Mouse (Mus musculus) heart, embryonic 11.5 days (tissue): ENCODE measurements around the gene Rprml. TPM values are rescaled to one million over a fixed set of nuclear protein-coding genes. Genes with fewer than 3 reads are reported as not detected.
"Not testable (repeated sequence)": the region's sequence is repeated elsewhere in the genome, so short reads cannot be mapped to it uniquely, and the experiment has no call there.

Experiments
- ATAC-seq: fragments of 200-750 bp; cut with Nextera tagmentation; replicated peaks from 2 replicates; pipeline ENCODE4 v1.8.0; 2017; ENCODE audit warnings: moderate library complexity; ENCODE audit not compliant: insufficient number of reproducible peaks, low FRiP score, low TSS enrichment
- H3K27ac ChIP-seq: fragments of 300-500 bp; sonication (generic); 2 replicates; pipeline ENCODE4 v1.5.1; 2014; ENCODE audit warnings: mild to moderate bottlenecking, low read depth, low read length
- H3K27me3 ChIP-seq: fragments of 300-500 bp; sonication (generic); 2 replicates; pipeline ENCODE4 v1.6.1; 2014; ENCODE audit warnings: mild to moderate bottlenecking, low read length, mixed read lengths; ENCODE audit not compliant: control insufficient read depth, insufficient read depth
- H3K36me3 ChIP-seq: fragments of 300-500 bp; sonication (generic); 2 replicates; pipeline ENCODE4 v1.6.1; 2014; ENCODE audit warnings: mild to moderate bottlenecking, low read length, moderate library complexity, mixed read lengths; ENCODE audit not compliant: control insufficient read depth, insufficient read depth
- H3K4me1 ChIP-seq: fragments of 300-500 bp; sonication (generic); 2 replicates; pipeline ENCODE4 v1.6.1; 2014; ENCODE audit warnings: low read length; ENCODE audit not compliant: control insufficient read depth, insufficient read depth
- H3K4me2 ChIP-seq: fragments of 300-500 bp; sonication (generic); 2 replicates; pipeline ENCODE4 v1.6.1; 2014; ENCODE audit warnings: mild to moderate bottlenecking, moderate library complexity
- H3K4me3 ChIP-seq: fragments of 300-500 bp; sonication (generic); 2 replicates; pipeline ENCODE4 v1.5.1; 2014; ENCODE audit warnings: low read depth, low read length
- H3K9ac ChIP-seq: fragments of 300-500 bp; sonication (generic); 2 replicates; pipeline ENCODE4 v1.6.1; 2014; ENCODE audit warnings: mild to moderate bottlenecking, low read depth, low read length, moderate library complexity
- H3K9me3 ChIP-seq: fragments of 300-500 bp; sonication (generic); replicated peaks from 2 replicates; pipeline ENCODE4 v1.6.1; 2016; ENCODE audit warnings: low read length; ENCODE audit not compliant: control insufficient read depth
- WGBS: fragments of 180-500 bp; shearing (Covaris S2); extraction: QIAGEN DNeasy Blood & Tissue Kit; methylation state at CpG from one replicate; pipeline ENCODE4 v1.1.7; 2014; ENCODE audit not compliant: insufficient replicate concordance; 5-methylcytosine and 5-hydroxymethylcytosine counted together
- polyA plus RNA-seq: library from polyadenylated mRNA; unstranded; fragments of >200 nt; fragmentation: Nextera tagmentation; extraction: Ambion mirVana; gene quantifications from 2 replicates; pipeline ENCODE4 v1.2.1, GENCODE M21; 2014

The Rprml gene
- polyA plus RNA-seq, 1 experiment from 2014 or later, result 0.16 TPM

DNA sequence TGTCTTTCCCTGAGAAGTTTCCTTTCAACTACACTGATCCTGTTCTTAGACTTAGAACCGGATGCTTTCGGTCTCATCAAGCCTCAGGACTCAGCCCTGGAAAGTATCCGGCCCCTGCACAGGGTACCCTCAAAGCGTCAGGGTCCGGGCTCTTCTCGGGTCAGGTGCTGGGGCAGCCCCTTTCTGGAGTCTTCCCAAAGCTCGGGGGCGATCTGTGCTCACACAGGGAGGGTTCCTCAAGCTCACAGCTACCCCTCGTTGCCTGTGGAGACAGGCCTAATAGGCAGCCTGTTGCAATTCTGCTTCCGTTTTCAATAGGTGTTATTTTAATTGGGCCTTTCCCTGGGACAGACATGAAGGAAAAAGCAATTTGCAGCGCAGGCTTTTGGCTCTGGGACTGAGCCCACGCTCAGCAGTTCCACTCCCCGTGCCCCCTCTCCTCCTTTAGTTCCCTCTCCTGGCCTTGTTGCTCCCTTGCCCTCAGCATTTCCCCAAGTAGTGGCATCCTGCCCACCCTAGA is 17.6 kb downstream of the Rprml start:
- Histone ChIP-seq H3K36me3 (no peaks in the 10 kb centered on the region), H3K9me3 (no peaks in the 10 kb centered on the region), H3K27me3 (peaks cover 14% of the 10 kb centered on the region), H3K4me2 (no peak overlapping the region), H3K27ac (no peak overlapping the region), H3K9ac (no peak overlapping the region), H3K4me1 (0 out of 2 replicates have a peak, but pooled peaks cover 2% of the 10 kb centered on the region), H3K4me3 (no peak overlapping the region)
- no peak for ATAC-seq
- WGBS, result 63% methylated on average over 13 of the region's 13 CpGs

GRCm38 (mm10) chr11:103675556-103675955 is 26.2 kb downstream of the Rprml start:
- WGBS, result 33% methylated on average over 3 of the region's 3 CpGs
- no peak for ATAC-seq
- Histone ChIP-seq H3K4me2 (no peak overlapping the region), H3K9ac (no peak overlapping the region), H3K27me3 (no peaks in the 10 kb centered on the region), H3K4me3 (no peak overlapping the region), H3K9me3 (no peaks in the 10 kb centered on the region), H3K4me1 (no peaks in the 10 kb centered on the region), H3K27ac (no peak overlapping the region), H3K36me3 (peaks cover 11% of the 10 kb centered on the region)

GRCm38 (mm10) chr11:103677042-103677441 is 27.7 kb downstream of the Rprml start:
- not testable (repeated sequence) for ATAC-seq

GRCm38 (mm10) chr11:103683667-103684334 is 34.4 kb downstream of the Rprml start:
- Histone ChIP-seq H3K9ac (no peak overlapping the region), H3K36me3 (peaks cover 32% of the 10 kb centered on the region), H3K4me3 (no peak overlapping the region), H3K4me1 (peaks cover 23% of the 10 kb centered on the region), H3K9me3 (no peaks in the 10 kb centered on the region), H3K27ac (peak overlapping the region; percentile 50), H3K27me3 (no peaks in the 10 kb centered on the region), H3K4me2 (no peak overlapping the region)
- 73% methylated on average over 11 of the region's 11 CpGs for WGBS
- ATAC-seq, result no peak

More at GRCm38 (mm10) chr11:103677042-103677441, 27.7 kb downstream of the Rprml start:
- H3K4me3 ChIP-seq, H3K4me1 ChIP-seq, H3K9ac ChIP-seq, H3K27ac ChIP-seq, H3K9me3 ChIP-seq, H3K27me3 ChIP-seq, H3K4me2 ChIP-seq: not testable (repeated sequence)
- peaks cover 17% of the 10 kb centered on the region for H3K36me3 ChIP-seq
- WGBS, result 41% methylated on average over 2 of the region's 2 CpGs

DNA sequence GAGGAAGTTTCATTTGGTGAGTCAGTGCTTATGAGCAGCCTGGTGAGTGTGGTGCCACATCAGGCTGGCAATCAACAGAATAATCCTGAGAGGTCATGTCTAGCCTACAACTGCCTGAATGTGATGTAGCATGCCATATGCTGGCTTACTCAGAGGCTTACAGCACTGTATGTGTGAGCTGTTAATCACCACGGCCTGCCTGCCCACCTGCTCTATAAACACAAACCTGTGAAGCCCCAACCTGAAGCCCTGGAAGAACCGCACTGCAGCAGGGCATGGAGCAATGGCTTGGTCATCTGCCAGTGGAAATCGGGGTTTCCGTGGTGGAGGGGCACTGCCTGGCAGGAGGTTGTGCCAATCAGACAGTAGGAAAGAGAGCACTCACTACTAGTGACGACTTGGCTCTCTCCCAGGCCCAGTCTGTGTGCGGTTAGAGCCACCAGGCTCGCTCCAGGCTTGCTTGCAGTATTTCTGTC is 35.9 kb downstream of the Rprml start:
- 91% methylated on average over 7 of the region's 7 CpGs for WGBS
- Histone ChIP-seq H3K4me1 (peaks cover 38% of the 10 kb centered on the region), H3K4me3 (no peak overlapping the region), H3K9ac (no peak overlapping the region), H3K9me3 (no peaks in the 10 kb centered on the region), H3K27me3 (no peaks in the 10 kb centered on the region), H3K27ac (no peak overlapping the region), H3K36me3 (peaks cover 24% of the 10 kb centered on the region), H3K4me2 (no peak overlapping the region)
- ATAC-seq, result no peak

GRCm38 (mm10) chr11:103686706-103687105 is 37.3 kb downstream of the Rprml start:
- 66% methylated on average over 6 of the region's 6 CpGs for whole genome bisulfite sequencing
- Histone ChIP-seq H3K4me3 (no peak overlapping the region), H3K9ac (no peak overlapping the region), H3K36me3 (peaks cover 18% of the 10 kb centered on the region), H3K4me1 (peaks cover 51% of the 10 kb centered on the region), H3K27ac (no peak overlapping the region), H3K27me3 (no peaks in the 10 kb centered on the region), H3K9me3 (no peaks in the 10 kb centered on the region), H3K4me2 (no peak overlapping the region)
- ATAC-seq, result no peak

DNA sequence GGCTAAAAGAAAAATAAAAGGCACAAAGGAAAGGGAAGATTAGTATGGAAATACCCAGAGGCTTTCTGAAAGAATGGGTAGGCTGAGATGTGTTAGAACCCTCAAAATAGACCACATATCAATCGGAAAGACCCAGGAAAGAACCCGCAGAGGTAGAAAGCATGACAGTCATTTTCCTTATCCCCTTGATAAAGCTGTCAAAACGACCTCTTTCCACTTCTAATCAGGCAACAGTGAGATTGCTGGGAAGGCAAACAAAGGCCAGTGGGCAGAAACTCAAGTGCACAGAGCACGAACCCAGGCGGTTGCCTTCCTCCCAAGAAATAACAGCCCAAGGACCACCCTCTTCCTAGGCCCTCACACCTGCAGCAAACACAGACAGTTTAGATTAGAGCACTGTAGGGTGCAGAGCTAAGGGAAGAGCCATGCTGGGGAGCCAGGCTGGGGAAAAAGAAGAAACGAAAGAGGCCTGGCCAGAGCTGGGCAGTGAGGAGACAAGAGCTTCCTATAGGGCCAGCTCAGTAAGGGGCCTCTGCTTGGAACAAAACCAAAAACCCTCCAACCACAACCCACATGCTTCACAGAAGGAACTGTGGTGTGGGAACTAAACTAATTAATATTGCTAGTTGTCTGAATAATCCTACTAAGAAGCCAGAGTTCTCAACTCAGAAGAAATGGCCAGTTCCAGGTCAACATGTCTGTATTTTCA is 39.1 kb downstream of the Rprml start:
- 17% methylated on average over 6 of the region's 6 CpGs for WGBS
- Histone ChIP-seq H3K9me3 (no peaks in the 10 kb centered on the region), H3K4me3 (no peak overlapping the region), H3K27ac (peak overlapping the region; percentile 91), H3K4me1 (peaks cover 53% of the 10 kb centered on the region), H3K27me3 (no peaks in the 10 kb centered on the region), H3K9ac (peak overlapping the region; percentile 12; the same call in 1 of the 2 replicates), H3K36me3 (peaks cover 12% of the 10 kb centered on the region), H3K4me2 (peak overlapping the region; percentile 49)
- no peak for ATAC-seq

- Histone ChIP-seq H3K36me3 (peaks cover 12% of the 10 kb centered on the region), H3K27me3 (no peaks in the 10 kb centered on the region), H3K9me3 (no peaks in the 10 kb centered on the region), H3K4me2 (no peak overlapping the region), H3K4me1 (peaks cover 51% of the 10 kb centered on the region), H3K27ac (peak overlapping the region; percentile 91), H3K9ac (no peak overlapping the region), H3K4me3 (no peak overlapping the region)
- WGBS, result 28% methylated on average over 3 of the region's 3 CpGs
- no peak for ATAC-seq
Measured at GRCm38 (mm10) chr11:103688980-103689378, 39.6 kb downstream of the Rprml start.
